Mouse (Mus musculus) kidney, postnatal 0 days (tissue): ENCODE data around the gene Hhipl2. TPM values are rescaled to one million over a fixed set of nuclear protein-coding genes. Genes with fewer than 3 reads are reported as not detected.
"Not testable (repeated sequence)": the region's sequence is repeated elsewhere in the genome, so short reads cannot be mapped to it uniquely, and the experiment has no call there.

Experiments used
- ATAC-seq: fragments of 200-750 bp; cut with Nextera tagmentation; replicated peaks from 2 replicates; pipeline ENCODE4 v1.8.0; 2017; ENCODE audit warnings: low read depth, moderate number of reproducible peaks, moderate TSS enrichment, moderate library complexity; ENCODE audit not compliant: low FRiP score
- DNase-seq: peaks from one replicate; pipeline ENCODE4 v3.0.0-alpha.2; 2016; ENCODE audit warnings: low spot score
- H3K27ac ChIP-seq: fragments of 300-500 bp; sonication (generic); 2 replicates; pipeline ENCODE4 v1.5.1; 2014; ENCODE audit warnings: mild to moderate bottlenecking
- H3K27me3 ChIP-seq: fragments of 300-500 bp; sonication (generic); 2 replicates; pipeline ENCODE4 v1.6.1; 2014; ENCODE audit warnings: low read length, mixed read lengths; ENCODE audit not compliant: insufficient read depth
- H3K36me3 ChIP-seq: fragments of 300-500 bp; sonication (generic); 2 replicates; pipeline ENCODE4 v1.6.1; 2014; ENCODE audit warnings: low read length, mixed read lengths; ENCODE audit not compliant: insufficient read depth
- H3K4me1 ChIP-seq: fragments of 300-500 bp; sonication (generic); replicated peaks from 2 replicates; pipeline ENCODE4 v1.6.1; 2014; ENCODE audit warnings: antibody characterized with exemption, low read length, mixed read lengths; ENCODE audit not compliant: insufficient read depth
- H3K4me2 ChIP-seq: fragments of 300-500 bp; sonication (generic); 2 replicates; pipeline ENCODE4 v1.6.1; 2014; ENCODE audit warnings: mild to moderate bottlenecking, low read length, moderate library complexity, mixed read lengths
- H3K4me3 ChIP-seq: fragments of 300-500 bp; sonication (generic); replicated peaks from 2 replicates; pipeline ENCODE4 v1.5.1; 2014; ENCODE audit warnings: low read depth, low read length
- H3K9ac ChIP-seq: fragments of 300-500 bp; sonication (generic); 2 replicates; pipeline ENCODE4 v1.6.1; 2014; ENCODE audit warnings: low read depth, low read length
- H3K9me3 ChIP-seq: fragments of 300-500 bp; sonication (generic); replicated peaks from 2 replicates; pipeline ENCODE4 v1.6.1; 2016; ENCODE audit warnings: low read length, inconsistent platforms, mixed read lengths
- CTCF ChIP-seq: IDR thresholded peaks from 2 replicates; pipeline ENCODE4 v1.5.1; 2016; ENCODE audit warnings: antibody characterized with exemption, low read depth, mild to moderate bottlenecking, moderate library complexity
- WGBS: fragments of 180-500 bp; shearing (Covaris S2); extraction: QIAGEN DNeasy Blood & Tissue Kit; methylation state at CpG from one replicate; pipeline ENCODE4 v1.1.7; 2014; 5-methylcytosine and 5-hydroxymethylcytosine counted together
- polyA plus RNA-seq: library from polyadenylated mRNA; unstranded; fragments of >200 nt; fragmentation: Nextera tagmentation; extraction: Ambion mirVana; gene quantifications from 2 replicates; pipeline ENCODE4 v1.2.1, GENCODE M21; 2015

The Hhipl2 gene
- polyA plus RNA-seq, 1 experiment from 2014 or later: 0.21 TPM

DNA sequence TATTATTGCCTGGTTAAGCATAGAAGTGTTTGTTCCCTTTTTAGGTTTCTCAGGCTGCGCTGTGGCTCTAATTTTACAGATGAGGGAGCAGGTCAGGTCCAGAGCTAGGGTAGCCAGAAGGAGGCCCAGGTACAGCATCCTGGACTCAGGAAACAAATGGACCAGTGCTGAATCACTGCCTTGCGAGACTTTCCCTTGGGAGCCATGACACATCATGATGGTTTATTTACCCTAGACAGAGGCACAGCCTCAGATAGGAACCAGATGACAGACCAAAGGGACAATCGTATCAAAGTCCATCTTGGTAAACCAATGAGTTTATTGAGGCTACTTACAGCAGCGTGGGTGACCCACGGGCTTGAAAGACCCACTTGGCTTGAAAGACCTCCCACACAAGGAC, 36.2 kb upstream of the Hhipl2 start:
- DNase-seq: no peak
- TF ChIP-seq CTCF: no peak
- no peaks in the 10 kb centered on the region for H3K9me3 ChIP-seq
- H3K4me2 ChIP-seq: no peak overlapping the region
- H3K4me3 ChIP-seq: no peak overlapping the region
- ATAC-seq: no peak
- H3K4me1 ChIP-seq: no peaks in the 10 kb centered on the region
- 0 out of 2 replicates have a peak, but pooled peaks cover 5% of the 10 kb centered on the region for H3K27me3 ChIP-seq
- H3K36me3 ChIP-seq: no peaks in the 10 kb centered on the region
- no peak overlapping the region for H3K9ac ChIP-seq
- 70% methylated on average over 5 of the region's 5 CpGs for WGBS
- H3K27ac ChIP-seq: no peak overlapping the region

GRCm38 (mm10) chr1:183382621-183383020, 35.4 kb upstream of the Hhipl2 start:
- Histone ChIP-seq H3K9me3 (no peaks in the 10 kb centered on the region), H3K9ac (no peak overlapping the region), H3K27me3 (0 out of 2 replicates have a peak, but pooled peaks cover 5% of the 10 kb centered on the region), H3K4me2 (no peak overlapping the region), H3K27ac (no peak overlapping the region), H3K4me1 (no peaks in the 10 kb centered on the region), H3K4me3 (no peak overlapping the region), H3K36me3 (no peaks in the 10 kb centered on the region)
- 85% methylated on average over 2 of the region's 2 CpGs for WGBS
- DNase-seq (no peak), ATAC-seq (no peak)
- TF ChIP-seq CTCF: no peak

DNA sequence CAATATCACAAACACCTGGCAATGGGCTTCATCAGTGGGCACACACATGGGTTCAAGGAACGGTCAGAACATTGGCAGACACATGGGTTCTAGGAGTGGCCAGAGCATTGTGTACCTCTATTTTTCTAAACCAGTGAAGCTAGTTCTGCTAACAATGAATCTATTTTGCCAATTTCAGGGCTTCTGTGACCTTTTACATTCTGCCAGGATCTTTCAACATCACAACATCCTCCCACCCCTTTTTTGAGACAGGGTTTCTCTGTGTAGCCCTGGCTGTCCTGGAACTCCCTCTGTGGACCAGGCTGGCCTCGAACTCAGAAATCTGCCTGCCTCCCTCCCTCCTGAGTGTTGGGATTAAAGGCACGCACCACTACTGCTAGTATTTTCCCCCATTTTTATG, 30.6 kb upstream of the Hhipl2 start:
- not testable (repeated sequence) for H3K4me1 ChIP-seq, H3K9me3 ChIP-seq, H3K36me3 ChIP-seq, DNase-seq, H3K9ac ChIP-seq, H3K27me3 ChIP-seq, H3K4me2 ChIP-seq, ATAC-seq, H3K4me3 ChIP-seq, H3K27ac ChIP-seq
- WGBS: 94% methylated on average over 3 of the region's 3 CpGs

DNA sequence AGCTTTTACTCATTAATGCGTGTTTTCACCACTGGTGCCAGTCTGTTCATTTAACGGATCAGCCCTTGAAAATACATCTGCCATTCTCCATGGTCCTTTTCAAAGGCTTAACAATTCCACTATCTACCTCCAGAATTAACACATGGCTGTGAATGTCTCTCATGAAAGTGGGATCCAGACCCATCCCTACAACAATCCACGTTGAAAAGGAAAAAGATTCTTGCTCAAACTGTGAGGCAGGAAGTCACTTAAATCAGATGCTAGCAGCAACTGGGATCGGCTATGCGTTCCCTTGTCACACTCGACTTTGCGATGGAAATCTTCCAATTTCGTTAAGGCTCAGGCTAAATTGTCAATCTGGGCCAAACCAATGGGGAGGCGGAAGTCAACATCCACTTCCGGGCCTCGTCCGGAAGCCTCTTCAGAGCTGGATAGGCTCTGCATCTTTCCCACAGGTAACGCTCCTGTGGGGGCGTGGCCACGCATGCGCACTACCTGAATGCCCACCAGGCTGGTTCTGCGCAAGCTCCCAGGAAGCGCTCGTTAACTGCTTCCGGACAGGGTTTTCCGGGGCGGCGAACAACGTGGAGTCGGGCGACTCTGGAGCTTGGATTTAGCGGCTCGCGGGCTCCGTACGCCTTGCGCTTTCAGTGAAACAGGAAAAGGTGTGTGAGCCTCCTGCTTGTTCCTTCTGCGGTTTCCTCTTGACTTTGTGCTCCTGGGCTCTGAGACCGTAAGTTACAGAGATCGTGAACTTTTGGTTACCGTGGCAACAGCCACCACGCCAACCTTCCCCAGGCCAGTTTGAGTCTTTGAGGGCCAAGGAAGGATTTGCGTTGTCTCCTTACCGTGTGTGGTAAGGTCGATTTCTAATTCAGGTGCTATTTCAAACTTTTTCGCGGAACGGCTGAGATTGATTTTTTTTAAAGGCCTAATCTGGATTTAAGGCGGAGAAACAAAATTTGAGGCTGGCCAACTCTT, 29.3 kb upstream of the Hhipl2 start, which contains the start of gene Taf1a:
Gene Taf1a, plus strand, starts transcription at position 556 of the 981 bp plus-strand sequence.
- H3K4me2 ChIP-seq: peak within 1 kb of the TSS; percentile 78
- H3K4me1 ChIP-seq: peaks cover 5% of the 10 kb centered on the region; the same call in 1 of the 2 replicates
- H3K36me3 ChIP-seq: peaks cover 7% of the 10 kb centered on the region
- no peaks in the 10 kb centered on the region for H3K9me3 ChIP-seq
- peak within 1 kb of the TSS; percentile 27 for H3K27ac ChIP-seq
- DNase-seq (peak; percentile 95), ATAC-seq (peak; percentile 99)
- peak within 1 kb of the TSS; percentile 56 for H3K9ac ChIP-seq
- WGBS: 5% methylated on average over 44 of the region's 44 CpGs
- H3K27me3 ChIP-seq: no peaks in the 10 kb centered on the region
- H3K4me3 ChIP-seq: peak within 1 kb of the TSS; percentile 83
- no peak for TF ChIP-seq CTCF

DNA sequence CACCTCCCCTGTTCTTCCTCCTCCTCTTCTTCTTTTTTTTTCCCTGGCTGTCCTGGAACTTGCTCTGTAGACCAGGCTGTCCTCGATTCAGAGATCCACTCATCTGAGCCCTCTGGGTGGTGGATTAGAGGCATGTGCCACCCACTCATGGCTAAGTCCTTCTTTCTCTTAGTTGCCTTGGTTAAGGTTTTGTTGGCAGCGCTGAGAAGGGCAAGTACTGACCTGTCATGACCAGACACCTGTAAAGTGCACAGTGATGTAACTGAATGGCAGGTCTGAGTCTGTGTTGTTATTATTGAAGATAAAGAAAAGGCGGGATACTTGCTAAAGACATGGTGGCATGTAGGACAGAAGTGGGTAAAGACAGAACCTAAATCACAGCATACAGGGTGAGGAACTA, 14.6 kb upstream of the Hhipl2 start:
- Histone ChIP-seq H3K27ac (no peak overlapping the region), H3K9ac (no peak overlapping the region), H3K4me2 (no peak overlapping the region), H3K36me3 (peaks cover 36% of the 10 kb centered on the region), H3K27me3 (no peaks in the 10 kb centered on the region), H3K4me3 (no peak overlapping the region), H3K9me3 (no peaks in the 10 kb centered on the region), H3K4me1 (no peaks in the 10 kb centered on the region)
- no peak for TF ChIP-seq CTCF
- ATAC-seq (no peak), DNase-seq (no peak)
- WGBS: 90% methylated on average over 3 of the region's 3 CpGs

DNA sequence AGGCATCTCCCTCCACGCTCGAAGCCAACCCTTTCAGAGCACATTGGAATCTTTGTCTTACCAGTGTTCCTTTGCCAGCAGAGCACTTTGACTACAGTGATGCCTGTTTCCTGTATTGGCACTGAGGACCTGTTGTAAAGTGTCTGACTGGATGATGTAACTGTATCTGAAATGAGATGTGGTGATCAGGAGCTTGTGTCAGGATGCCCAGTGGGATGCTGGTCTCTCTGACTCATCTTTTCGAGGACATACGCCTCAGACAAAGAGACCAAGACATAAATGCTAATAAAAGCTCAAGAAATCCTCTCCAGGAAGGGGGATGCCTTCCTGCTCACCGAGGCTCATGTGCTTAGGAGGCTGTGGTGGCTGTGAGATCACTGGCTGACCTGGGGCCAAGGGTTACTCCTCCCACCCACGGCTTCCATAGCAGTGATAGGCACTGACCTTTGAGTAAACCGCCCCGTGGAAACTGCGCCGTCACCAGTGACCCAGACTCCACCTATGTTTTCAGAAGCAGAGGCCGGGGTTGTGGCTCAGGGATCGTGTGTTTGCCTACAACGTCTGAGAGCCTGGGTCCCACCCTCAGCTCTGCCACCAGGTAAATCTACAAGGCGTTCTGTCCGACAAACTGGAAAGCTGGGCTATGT, 3.8 kb upstream of the Hhipl2 start:
- WGBS: 74% methylated on average over 15 of the region's 15 CpGs
- Histone ChIP-seq H3K27ac (no peak overlapping the region), H3K9ac (no peak overlapping the region), H3K4me2 (no peak overlapping the region), H3K4me1 (no peaks in the 10 kb centered on the region), H3K9me3 (no peaks in the 10 kb centered on the region), H3K36me3 (peaks cover 21% of the 10 kb centered on the region; the same call in 1 of the 2 replicates), H3K27me3 (no peaks in the 10 kb centered on the region), H3K4me3 (no peak overlapping the region)
- no peak for TF ChIP-seq CTCF
- no peak for ATAC-seq
- DNase-seq: no peak
